Mouse (Mus musculus) right cerebral cortex, postnatal 10 days (tissue): ENCODE measurements around the gene Wnt1.
"Not testable (repeated sequence)": the region's sequence is repeated elsewhere in the genome, so short reads cannot be mapped to it uniquely, and the experiment has no call there.

Experiments
- DNase-seq, 2 experiments: peaks; one replicate each; pipeline ENCODE4 v3.0.0; 2021; ENCODE audit warnings: low spot score in 2 of 2

Wnt1 gene

GRCm38 (mm10) chr15:98789661-98790535, at the start of gene Wnt1:
TSS of gene Wnt1 (plus strand) at chr15:98789857.
- no peak for DNase-seq

GRCm38 (mm10) chr15:98740219-98740618, 49.4 kb upstream of the Wnt1 start:
- no peak for DNase-seq

DNA sequence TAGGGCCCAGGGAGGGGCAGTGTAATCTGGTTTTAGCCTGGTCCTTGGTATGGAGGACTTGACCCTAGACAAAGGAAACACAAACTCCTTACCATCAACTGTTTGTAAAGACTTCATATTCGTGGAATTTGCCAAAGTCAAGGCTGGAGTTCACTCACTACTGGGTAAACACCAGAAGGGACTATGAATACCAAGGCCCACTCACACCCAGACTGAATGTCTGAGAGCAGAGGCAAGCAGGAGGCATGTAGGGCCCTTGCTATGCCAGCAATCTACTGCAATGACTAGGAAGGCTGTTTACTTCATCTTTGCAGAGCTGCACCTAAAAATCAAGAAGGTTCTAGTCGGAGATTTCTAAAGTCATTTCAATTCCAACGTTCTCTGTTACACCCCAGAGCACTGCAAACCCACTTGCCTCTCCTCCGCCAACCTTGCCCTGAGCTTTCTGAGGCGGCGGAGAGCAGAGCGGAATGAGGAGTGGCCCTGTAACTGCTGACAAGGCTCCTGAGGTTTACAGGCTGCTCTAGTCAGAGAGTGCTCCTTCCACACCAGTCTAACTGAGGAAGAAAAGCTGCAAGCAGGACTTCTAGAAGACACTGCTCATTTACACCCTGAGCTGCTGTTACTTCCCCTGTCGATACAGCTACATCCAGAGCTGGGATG, 46.8 kb upstream of the Wnt1 start:
- no peak for DNase-seq

- not testable (repeated sequence) for DNase-seq
Observed at GRCm38 (mm10) chr15:98743863-98744262, 45.8 kb upstream of the Wnt1 start.

DNA sequence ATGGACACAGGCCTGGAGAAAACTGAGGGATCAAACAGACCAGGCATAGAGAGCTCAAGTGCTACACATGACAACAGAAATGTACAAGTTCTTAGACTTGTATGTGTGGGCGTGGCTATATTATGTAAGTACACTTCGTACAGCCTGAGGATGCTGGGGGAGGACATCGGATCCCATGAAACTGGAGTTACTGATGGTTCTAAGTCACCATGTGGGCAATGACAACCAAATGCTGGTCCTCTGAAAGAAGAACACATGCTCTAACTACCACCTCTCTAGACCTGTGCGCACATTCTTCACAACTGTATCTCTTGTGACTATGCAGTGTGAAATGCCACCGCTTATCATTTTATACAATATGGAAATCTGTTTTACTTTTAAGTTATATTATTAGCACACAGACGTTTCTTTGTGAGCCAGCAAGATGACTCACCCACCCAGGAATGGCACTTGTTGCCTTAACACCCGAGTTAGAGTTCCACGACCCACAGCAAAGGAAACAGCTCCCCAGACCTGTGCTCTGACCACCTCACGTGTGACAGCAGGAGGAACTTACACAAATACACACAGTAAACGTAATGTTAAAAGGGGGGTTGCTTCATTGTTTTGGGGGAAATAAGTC, 43.2 kb upstream of the Wnt1 start:
- no peak for DNase-seq

DNA sequence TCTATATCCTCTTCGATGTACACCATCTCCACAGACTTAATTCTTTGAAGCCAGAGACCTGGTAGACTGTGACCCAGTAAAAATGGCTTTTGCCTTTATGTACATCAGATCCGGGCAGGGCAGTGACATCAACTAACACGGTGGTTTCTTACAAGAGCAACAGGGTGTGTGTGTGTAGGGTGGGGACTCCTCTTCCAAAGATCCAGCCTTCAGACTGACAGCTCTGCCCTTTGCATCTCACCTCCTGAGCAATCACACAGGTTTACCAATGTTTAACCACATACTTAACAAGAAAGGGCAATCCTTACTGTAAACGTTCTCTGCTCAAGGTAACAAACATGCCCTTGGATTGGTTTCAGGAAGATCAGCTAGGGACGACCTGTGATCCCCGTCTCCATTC, 42.4 kb upstream of the Wnt1 start:
- DNase-seq: no peak

DNA sequence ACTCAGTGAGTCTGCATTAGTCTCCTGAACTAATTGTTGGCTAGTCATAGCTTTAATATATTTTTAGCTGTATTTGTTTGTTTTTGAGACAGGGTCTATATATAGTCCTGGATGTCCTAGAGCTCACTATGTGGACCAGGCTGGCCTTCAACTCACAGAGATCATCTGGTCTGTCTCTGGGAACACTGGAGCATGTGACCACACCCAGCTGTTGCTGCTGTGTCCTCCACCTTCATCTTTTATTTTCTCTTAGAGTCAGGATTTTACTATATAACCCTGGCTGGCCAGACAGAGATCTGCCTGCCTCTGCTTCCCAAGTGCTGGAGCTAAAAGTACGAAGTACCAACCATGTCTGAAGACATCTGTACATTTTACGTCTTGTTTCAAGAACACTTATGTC, 40.6 kb upstream of the Wnt1 start:
- no peak for DNase-seq

- no peak for DNase-seq
Observed at GRCm38 (mm10) chr15:98753021-98753423, 36.6 kb upstream of the Wnt1 start.

GRCm38 (mm10) chr15:98754125-98754524, 35.5 kb upstream of the Wnt1 start:
- DNase-seq: no peak

DNA sequence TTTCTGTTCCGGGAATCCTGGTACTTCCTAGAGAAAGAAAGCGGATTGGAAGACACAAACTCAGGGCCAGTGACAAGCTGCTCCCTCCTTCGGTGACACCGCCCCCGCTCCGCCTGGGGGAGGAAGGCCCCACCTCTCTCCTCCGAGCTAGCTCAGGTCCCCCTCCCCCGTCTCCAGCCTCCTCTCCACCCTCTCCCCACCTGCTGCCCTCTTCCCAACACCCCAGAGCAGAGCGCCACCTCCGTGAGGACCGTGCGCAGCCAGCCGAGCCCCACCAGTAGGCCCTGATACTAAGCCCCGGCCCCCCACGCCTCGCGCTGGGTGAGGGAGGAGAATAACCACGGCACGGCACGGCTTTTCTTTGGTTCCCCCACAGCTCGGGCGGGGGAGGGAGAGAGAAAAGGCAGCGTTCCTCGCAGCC, 27.4 kb upstream of the Wnt1 start:
- peak; percentile 88 to 91 for DNase-seq

DNA sequence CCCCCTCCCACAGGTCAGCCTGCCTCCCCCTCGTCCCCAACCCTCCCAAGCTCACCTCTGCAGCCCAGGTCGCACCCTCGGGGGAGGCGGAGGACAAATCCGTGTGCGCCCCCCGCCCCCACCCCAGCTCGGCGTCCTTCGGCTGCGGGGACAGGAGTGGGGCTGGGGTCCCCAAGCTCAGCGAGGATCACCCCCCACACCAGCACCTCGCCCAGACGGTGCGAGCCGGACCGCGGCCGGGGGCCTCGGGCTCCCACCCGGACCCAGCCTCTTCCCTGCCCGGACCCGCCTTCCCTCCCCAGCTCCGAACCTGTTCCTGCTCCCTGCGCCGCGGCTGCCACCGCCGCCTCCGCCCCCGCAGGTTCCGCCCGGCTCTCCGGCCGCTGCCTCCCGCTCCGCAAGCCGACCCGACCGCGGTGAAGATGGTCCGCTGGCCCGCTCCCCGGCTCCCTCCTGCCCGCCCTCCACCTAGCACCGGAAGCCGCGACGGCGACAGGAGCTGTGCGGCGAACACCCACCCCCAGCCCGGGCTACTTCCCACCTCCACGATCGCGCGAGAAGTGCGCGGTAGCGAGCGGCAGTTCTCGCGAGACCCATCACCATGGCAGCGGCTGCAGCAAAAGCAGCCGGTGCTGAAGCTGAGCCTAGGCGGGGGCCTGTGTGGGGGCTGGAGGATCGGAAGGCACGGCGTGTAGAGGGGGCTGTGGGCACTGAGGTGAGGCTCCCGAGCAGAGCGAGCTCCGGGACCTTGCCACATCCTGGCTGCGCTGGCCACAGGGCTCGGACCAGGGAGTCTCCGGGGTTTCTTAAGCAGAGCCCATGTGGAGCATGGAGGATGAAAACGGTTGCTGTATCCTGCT, 26.8 kb upstream of the Wnt1 start, which contains the start of gene Arf3:
Gene Arf3, minus strand, starts transcription at position 545 of the 860 bp plus-strand sequence.
- DNase-seq: peak; percentile 98

GRCm38 (mm10) chr15:98765929-98766328, 23.7 kb upstream of the Wnt1 start:
- DNase-seq: no peak

DNA sequence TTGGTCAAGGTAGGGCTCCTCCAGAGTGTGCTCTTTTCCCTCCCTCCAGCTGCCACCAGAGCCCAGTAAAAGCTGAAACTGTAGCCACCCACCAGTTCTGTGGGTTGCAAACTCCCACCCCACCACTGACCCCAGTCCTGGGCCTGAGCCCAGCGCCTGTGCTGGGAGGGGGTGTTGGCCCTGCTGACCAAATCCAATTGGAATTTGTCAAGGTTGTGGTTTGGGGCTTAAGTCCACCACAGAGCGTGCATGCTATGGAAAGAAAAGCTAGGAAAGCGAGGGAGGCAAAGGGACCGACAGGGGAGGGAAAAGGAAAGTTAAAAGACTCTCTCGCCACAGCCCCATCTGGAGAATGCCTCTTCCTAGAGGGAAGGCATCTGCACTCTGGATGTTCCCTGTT, 21.4 kb upstream of the Wnt1 start:
- DNase-seq: no peak

- DNase-seq: no peak
Observed at GRCm38 (mm10) chr15:98771813-98772425, 17.7 kb upstream of the Wnt1 start.

DNA sequence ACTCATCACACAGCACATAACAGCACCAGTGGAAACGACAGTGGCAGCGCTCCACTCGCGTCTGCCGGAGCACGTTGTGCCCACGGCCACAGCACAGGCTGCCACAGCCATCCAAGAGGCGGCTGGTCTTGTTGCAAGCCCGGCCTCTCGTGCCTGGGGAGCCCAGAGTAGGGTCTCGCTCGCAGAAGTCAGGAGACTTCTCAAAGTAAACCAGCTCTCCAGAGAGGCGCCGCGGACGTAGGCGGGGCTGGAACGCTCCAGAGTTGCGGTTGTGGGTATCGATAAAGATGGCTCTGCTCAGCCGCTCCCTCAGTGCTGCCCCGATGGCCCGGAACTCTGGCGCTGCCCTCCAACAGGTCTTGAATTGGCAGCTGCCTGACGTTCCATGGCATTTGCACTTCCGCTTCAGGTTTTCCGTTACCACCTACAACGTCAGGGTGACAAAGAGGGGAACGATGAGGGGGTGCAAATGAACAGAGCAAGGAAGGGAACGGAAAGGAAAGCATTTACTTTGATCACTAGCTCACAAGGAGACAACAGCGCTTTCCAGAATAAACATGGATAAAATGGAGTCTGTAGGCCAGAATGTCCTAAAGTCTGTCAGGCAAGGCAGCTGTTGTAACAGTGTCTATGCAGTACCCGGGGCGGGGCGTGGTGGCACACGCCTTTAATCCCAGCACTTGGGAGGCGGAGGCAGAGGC, 17.0 kb upstream of the Wnt1 start:
- DNase-seq: no peak

- DNase-seq: no peak
Observed at GRCm38 (mm10) chr15:98774096-98774495, 15.6 kb upstream of the Wnt1 start.

GRCm38 (mm10) chr15:98775533-98775932, 14.1 kb upstream of the Wnt1 start:
- DNase-seq: no peak

GRCm38 (mm10) chr15:98776280-98777004, 13.2 kb upstream of the Wnt1 start:
- no peak for DNase-seq

DNA sequence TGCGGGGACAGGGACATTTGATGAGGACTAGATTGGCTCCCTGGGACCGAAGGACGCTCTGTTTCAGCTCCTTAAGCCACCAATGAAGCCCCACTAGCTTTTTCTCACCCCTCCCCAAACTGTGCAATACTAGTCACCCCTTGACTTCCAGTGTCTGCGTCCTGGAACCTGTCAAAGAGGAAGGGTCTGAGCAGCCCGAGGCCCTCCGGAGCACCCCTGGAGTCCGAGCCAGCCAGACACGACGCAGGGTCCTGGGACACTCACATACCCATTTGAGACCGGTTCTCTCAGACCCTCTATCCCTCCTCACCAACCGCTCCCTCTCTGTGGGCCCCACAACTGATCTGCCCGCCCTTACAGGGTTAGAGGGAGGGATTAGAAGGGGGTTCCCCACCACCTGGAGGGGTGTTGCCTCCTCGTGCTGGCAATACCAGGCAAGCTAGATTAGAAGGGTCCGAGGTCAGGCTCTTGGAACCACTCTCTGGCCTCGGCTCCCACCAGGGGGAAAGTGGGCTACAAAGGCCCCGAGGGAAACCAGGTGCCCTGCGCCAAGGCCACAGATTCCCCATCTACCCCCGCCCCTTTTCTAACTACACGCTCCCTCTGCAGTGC, 12.5 kb upstream of the Wnt1 start:
- no peak for DNase-seq
